Mouse (Mus musculus): ENCODE results near the gene Zfp385b. TPM values are rescaled to one million over a fixed set of nuclear protein-coding genes. Genes with fewer than 3 reads are reported as not detected.
"Not testable (repeated sequence)": the region's sequence is repeated elsewhere in the genome, so short reads cannot be mapped to it uniquely, and the experiment has no call there.

The Zfp385b gene
- polyA plus RNA-seq, 1 experiment from 2014 or later = 5.9 TPM

DNA sequence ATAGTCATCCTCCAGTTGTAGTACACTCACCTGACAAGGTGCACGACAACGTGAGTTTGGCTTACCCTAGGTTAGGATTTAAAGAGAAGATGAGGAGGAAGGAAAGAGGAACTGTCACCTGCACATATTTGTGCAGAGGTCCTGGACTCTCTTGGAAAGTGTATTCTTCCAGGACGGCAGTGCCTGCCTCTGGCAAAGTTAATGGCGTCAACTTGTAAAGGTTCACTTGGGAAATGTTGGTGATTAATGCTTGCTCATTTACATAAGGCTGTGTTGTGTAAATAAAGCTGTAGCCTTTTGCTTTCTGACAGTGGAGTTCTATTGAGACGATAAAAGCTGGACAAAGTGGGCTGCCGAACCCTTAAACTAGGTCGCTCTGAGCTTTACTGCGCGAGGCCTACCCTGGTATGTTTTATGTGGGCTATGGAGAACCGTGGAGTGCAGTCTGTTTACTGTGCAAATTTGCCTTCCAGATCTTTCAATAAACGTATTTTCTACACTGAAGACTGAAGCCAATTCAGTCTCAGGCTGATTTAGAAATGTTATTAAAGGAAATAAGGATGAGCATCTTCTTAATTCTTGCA lies 347.1 kb downstream of the Zfp385b start:
- ATAC-seq (ENCODE audit: insufficient read depth, low FRiP score, low read depth) = no peak
- H3K36me3 ChIP-seq = no peaks in the 10 kb centered on the region
- H3K4me2 ChIP-seq = no peak overlapping the region
- no peaks in the 10 kb centered on the region for H3K9me3 ChIP-seq
- no peak overlapping the region for H3K27ac ChIP-seq
- no peak overlapping the region for H3K4me3 ChIP-seq (replicated peaks)
- H3K27me3 ChIP-seq (replicated peaks) = no peaks in the 10 kb centered on the region
- H3K4me1 ChIP-seq = no peaks in the 10 kb centered on the region
- WGBS = 65% methylated on average over 11 of the region's 11 CpGs
- no peak overlapping the region for H3K9ac ChIP-seq

DNA sequence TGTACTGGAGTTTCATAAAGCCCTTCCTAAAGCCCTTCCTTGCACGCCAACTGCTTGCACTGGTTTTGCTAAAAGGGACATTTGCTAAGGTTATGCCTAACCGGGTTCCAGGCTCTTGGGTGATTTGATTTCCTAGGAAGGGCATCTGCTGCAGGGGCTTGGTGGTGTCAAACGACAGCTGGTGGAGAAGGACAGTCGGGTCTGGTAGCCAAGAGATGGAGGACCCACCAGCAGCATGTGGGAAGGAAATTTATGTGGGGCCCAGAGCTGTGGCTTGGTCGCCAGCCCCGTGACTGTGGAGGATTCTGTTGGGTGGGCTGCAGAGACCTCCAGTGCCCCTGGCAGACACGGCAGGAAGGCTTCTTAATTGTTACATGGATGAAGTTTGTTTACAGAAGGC lies 348.7 kb downstream of the Zfp385b start:
- no peak overlapping the region for H3K4me2 ChIP-seq
- ATAC-seq (ENCODE audit: insufficient read depth, low FRiP score, low read depth) = no peak

DNA sequence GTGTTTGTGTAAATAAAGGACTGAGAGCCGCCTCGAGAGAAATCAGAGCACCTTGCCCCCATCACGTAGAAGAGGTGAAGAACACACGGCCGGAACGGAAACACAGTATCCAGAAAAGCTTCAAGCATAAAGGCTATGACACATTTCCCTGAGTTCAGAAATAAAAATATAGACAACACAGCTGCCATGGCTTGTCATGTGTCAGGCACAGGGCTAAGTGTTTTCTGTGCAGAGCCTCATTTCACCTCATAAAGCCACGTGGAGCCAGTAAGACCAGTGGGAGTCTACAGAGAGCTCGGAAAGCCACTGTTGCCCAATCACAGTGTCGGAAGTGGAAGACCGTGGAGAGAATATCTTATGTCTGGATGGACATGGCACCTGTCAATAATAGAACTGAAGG lies 358.0 kb downstream of the Zfp385b start:
- Histone ChIP-seq H3K4me2 (no peak overlapping the region), H3K4me3 (replicated peaks) (no peak overlapping the region), H3K4me1 (no peaks in the 10 kb centered on the region), H3K9ac (no peak overlapping the region), H3K27ac (no peak overlapping the region), H3K9me3 (no peaks in the 10 kb centered on the region), H3K27me3 (replicated peaks) (no peaks in the 10 kb centered on the region), H3K36me3 (no peaks in the 10 kb centered on the region)
- ATAC-seq (ENCODE audit: insufficient read depth, low FRiP score, low read depth) = no peak
- WGBS = 86% methylated on average over 10 of the region's 10 CpGs

More for the DNA sequence above, 348.7 kb downstream of the Zfp385b start:
- H3K4me3 ChIP-seq (replicated peaks) = no peak overlapping the region
- H3K27ac ChIP-seq = no peak overlapping the region
- H3K27me3 ChIP-seq (replicated peaks) = no peaks in the 10 kb centered on the region
- no peaks in the 10 kb centered on the region for H3K4me1 ChIP-seq
- no peak overlapping the region for H3K9ac ChIP-seq
- 61% methylated on average over 7 of the region's 7 CpGs for WGBS
- no peaks in the 10 kb centered on the region for H3K36me3 ChIP-seq
- no peaks in the 10 kb centered on the region for H3K9me3 ChIP-seq

DNA sequence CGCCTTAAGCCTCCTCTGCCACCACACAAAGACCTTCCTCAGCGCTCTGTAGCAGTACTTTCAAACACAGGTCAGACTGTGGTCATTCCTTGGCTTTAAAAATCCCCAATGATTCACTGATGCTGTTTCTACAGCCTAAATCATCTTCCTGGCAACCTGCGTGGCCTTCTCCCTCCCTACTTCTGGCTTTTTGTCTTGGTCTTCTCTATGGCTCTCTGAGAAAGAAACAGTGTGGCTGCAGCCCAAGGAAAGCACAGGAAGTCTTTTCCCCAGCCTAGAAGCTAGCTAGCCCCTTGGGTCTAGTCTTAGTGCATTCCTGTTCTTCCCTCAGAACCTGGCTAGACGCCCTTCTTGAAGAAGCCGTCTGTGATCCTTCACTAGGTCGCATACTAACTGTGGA lies 359.4 kb downstream of the Zfp385b start:
- no peak overlapping the region for H3K4me2 ChIP-seq
- H3K4me1 ChIP-seq = no peaks in the 10 kb centered on the region
- no peaks in the 10 kb centered on the region for H3K27me3 ChIP-seq (replicated peaks)
- no peak overlapping the region for H3K27ac ChIP-seq
- H3K9me3 ChIP-seq = no peaks in the 10 kb centered on the region
- no peak overlapping the region for H3K4me3 ChIP-seq (replicated peaks)
- H3K36me3 ChIP-seq = no peaks in the 10 kb centered on the region
- no peak for ATAC-seq (ENCODE audit: insufficient read depth, low FRiP score, low read depth)
- WGBS = 83% methylated on average over 6 of the region's 6 CpGs
- no peak overlapping the region for H3K9ac ChIP-seq

DNA sequence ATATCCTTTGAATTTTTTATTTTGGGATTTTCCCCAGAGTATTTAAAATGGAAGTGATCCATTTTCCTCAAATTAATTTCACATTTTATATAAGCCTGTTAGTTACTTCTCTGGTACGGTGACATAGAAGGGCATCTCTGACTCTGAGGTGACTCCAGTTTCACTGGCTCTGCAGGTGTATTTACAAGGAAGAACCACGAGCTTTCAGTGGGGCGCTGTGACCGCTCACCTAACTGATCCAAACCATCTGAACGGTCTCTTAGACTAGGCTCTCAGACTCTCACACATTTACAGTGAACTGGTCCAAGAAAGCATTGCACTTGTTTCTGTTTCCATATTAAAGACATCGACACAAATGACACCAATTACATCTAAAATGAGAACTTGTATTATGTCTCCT lies 361.0 kb downstream of the Zfp385b start:
- no peak overlapping the region for H3K4me2 ChIP-seq
- no peaks in the 10 kb centered on the region for H3K9me3 ChIP-seq
- 86% methylated on average over 6 of the region's 6 CpGs for WGBS
- no peak overlapping the region for H3K4me3 ChIP-seq (replicated peaks)
- H3K36me3 ChIP-seq = no peaks in the 10 kb centered on the region
- H3K27ac ChIP-seq = no peak overlapping the region
- no peak overlapping the region for H3K9ac ChIP-seq
- no peak for ATAC-seq (ENCODE audit: insufficient read depth, low FRiP score, low read depth)
- no peaks in the 10 kb centered on the region for H3K4me1 ChIP-seq
- H3K27me3 ChIP-seq (replicated peaks) = no peaks in the 10 kb centered on the region

DNA sequence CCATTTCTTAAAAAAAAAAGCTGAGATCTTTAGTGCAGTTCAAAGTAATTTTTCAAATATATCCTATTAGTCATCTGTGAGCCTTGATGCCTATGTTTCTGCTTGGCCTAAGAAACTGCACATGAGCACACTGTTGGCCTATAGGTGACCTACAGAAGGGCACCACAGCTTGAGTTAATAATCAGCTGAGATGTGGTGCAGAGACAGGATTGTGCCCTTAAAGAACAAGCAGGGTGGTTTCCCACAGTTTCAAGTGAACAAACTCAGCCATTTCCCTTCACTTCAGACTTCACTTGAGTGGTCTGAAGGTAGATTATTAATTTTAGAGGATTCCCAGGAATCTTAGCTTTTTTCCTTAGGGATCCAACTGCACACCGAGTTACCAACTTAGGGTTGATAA lies 362.3 kb downstream of the Zfp385b start:
- H3K27me3 ChIP-seq (replicated peaks) = no peaks in the 10 kb centered on the region
- no peak overlapping the region for H3K9ac ChIP-seq
- H3K4me1 ChIP-seq = no peaks in the 10 kb centered on the region
- H3K36me3 ChIP-seq = no peaks in the 10 kb centered on the region
- H3K9me3 ChIP-seq = no peaks in the 10 kb centered on the region
- no peak overlapping the region for H3K27ac ChIP-seq
- ATAC-seq (ENCODE audit: insufficient read depth, low FRiP score, low read depth) = no peak
- no peak overlapping the region for H3K4me3 ChIP-seq (replicated peaks)
- H3K4me2 ChIP-seq = no peak overlapping the region
- WGBS = 33% methylated on average over 1 of the region's 1 CpGs

DNA sequence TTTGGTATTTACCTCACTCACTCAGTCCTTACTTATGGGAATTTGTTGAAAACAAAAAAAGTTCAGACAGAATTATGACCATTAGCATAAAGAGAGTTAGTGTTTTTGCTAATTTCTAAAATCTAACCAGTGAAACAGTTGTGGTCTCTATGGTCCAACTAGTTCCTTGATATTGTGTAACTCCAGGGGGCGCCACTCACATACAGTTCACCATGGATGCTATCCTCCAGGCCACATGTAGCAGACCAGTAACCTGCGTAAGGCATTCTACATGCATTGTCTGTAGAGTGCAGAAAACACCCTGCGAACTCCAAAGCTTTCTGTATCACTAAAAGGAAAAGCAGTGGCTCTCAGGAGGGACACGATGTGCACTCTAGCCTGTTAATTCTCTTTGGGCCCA lies 362.8 kb downstream of the Zfp385b start:
- Histone ChIP-seq H3K4me3 (replicated peaks) (no peak overlapping the region), H3K27ac (no peak overlapping the region), H3K36me3 (no peaks in the 10 kb centered on the region), H3K9me3 (no peaks in the 10 kb centered on the region), H3K27me3 (replicated peaks) (no peaks in the 10 kb centered on the region), H3K9ac (no peak overlapping the region), H3K4me1 (no peaks in the 10 kb centered on the region), H3K4me2 (no peak overlapping the region)
- WGBS = 44% methylated on average over 4 of the region's 4 CpGs
- no peak for ATAC-seq (ENCODE audit: insufficient read depth, low FRiP score, low read depth)

DNA sequence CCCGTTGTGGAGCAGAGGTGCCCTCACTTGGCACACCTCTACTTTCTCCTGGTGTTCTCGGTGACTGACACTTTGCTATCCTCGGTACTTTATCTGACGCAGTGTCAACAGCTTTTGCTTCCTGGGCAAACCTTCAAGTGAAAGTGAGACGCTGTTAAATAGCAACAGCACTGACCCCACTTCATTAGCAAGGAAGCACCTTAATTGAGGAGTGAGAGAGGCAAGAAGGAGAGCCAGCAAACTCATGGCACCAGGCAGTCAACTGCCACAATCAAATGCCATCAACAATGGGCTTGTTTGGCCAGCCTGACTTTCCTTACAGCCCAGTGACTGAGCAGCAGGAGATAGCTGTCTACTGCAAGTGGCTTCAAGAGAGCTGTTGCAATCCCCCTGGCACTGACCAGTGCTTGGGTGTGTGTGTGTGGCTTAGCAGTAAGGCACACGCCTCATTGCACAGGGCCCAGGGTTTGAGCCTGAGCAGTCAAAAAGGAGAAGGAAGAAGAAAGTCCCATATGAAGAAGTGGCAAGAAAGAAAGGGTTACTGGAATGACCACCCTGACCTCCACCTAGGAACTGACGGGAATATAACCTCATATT lies 365.0 kb downstream of the Zfp385b start:
- Histone ChIP-seq H3K27me3 (replicated peaks) (no peaks in the 10 kb centered on the region), H3K36me3 (no peaks in the 10 kb centered on the region), H3K27ac (no peak overlapping the region), H3K4me3 (replicated peaks) (no peak overlapping the region), H3K9me3 (no peaks in the 10 kb centered on the region), H3K4me1 (no peaks in the 10 kb centered on the region), H3K9ac (no peak overlapping the region), H3K4me2 (no peak overlapping the region)
- ATAC-seq (ENCODE audit: insufficient read depth, low FRiP score, low read depth) = no peak
- 54% methylated on average over 7 of the region's 7 CpGs for WGBS

DNA sequence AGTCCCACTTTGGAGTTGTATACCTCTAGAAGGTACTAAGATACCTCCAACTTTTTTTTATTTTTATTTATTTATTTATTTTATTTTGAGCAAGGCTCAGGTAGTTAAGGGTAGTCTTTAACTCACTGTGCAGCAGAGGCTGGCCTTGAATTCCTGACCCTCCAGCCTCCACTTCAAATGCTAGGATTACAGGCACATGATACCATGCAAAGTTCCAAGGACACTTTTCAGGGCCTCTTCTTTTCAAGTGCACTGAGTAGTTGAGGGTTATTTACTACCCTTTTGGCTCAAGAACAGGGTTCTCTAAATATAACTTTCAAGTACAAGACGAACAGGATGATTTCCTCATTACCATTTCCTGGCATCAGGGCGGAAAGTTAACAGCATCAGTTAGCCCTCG lies 365.7 kb downstream of the Zfp385b start:
- 49% methylated on average over 3 of the region's 3 CpGs for WGBS
- Histone ChIP-seq H3K27me3 (replicated peaks) (no peaks in the 10 kb centered on the region), H3K4me2 (no peak overlapping the region), H3K9me3 (no peaks in the 10 kb centered on the region), H3K4me3 (replicated peaks) (no peak overlapping the region), H3K9ac (no peak overlapping the region), H3K36me3 (no peaks in the 10 kb centered on the region), H3K27ac (no peak overlapping the region), H3K4me1 (no peaks in the 10 kb centered on the region)
- ATAC-seq (ENCODE audit: insufficient read depth, low FRiP score, low read depth) = no peak

DNA sequence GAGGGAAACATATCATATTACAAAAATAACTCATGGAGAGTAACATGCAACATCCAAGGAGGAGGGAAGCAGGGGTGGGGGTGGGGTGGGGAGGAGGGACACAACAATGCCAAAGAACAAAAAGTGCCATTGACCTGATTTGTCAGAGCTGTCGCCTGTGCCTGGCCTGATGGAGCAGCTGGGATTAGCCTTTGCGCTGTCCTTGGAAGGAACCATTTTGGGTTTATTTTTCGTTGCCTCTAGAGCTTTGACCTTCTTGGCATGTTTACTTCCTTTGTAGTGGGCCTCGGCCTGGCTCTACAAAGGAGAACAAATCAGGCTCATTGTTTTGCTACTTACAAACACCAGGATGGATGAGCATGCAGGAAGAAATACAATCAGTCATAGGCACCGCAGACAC lies 369.4 kb downstream of the Zfp385b start:
- not testable (repeated sequence) for H3K9me3 ChIP-seq; ATAC-seq (ENCODE audit: insufficient read depth, low FRiP score, low read depth); H3K36me3 ChIP-seq; H3K4me1 ChIP-seq; H3K27ac ChIP-seq; H3K4me3 ChIP-seq (replicated peaks); H3K9ac ChIP-seq; H3K27me3 ChIP-seq (replicated peaks); H3K4me2 ChIP-seq
- WGBS = 48% methylated on average over 5 of the region's 5 CpGs

DNA sequence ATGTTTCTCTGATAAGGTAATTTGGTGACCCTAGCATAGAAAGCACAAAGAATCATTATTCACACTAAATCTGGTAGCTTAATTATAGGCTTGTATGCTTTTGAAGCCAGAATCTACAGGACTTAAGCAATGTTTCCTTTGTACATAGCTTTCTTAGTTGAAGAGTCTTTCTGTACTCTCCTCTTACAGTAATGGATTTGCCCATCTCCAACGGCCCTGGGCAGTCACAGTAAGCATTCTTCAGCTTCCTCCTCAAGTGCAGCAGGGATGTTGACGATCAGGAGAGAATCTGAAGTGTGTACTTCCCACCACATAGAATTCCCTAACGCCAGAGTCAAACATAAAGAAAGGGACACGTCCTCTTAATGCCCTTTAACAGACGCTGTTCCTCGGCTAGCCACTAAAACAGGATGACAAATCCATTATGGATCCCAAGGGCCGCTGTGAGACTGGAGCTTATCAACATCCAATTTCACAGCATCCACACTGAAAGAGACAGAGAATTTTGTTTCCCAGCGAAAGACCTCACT lies 370.4 kb downstream of the Zfp385b start:
- ATAC-seq (ENCODE audit: insufficient read depth, low FRiP score, low read depth) = no peak
- Histone ChIP-seq H3K27me3 (replicated peaks) (no peaks in the 10 kb centered on the region), H3K4me1 (no peaks in the 10 kb centered on the region), H3K27ac (no peak overlapping the region), H3K36me3 (no peaks in the 10 kb centered on the region), H3K4me3 (replicated peaks) (no peak overlapping the region), H3K9ac (no peak overlapping the region), H3K4me2 (no peak overlapping the region), H3K9me3 (no peaks in the 10 kb centered on the region)
- 26% methylated on average over 8 of the region's 8 CpGs for WGBS

DNA sequence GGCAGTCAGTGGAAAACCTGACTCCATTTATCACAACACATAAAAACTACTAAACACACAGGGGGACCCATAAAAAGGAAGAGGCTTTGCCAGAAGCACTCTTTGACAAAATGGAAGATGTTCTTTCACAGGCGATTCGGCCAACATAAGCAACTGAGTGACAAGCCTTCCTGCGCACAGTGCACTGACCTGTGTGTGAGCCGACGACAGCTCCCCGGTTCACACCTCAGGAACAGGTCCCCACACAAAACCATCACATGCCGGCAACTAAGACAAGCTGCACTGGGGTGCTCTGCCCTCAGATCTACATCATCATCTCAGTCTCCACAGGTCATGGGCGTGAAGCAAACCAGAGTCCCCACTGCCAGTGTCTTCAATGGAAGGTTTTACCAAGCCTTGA lies 375.2 kb downstream of the Zfp385b start:
- H3K36me3 ChIP-seq = no peaks in the 10 kb centered on the region
- WGBS = 89% methylated on average over 8 of the region's 8 CpGs
- no peak for ATAC-seq (ENCODE audit: insufficient read depth, low FRiP score, low read depth)
- H3K4me1 ChIP-seq = no peaks in the 10 kb centered on the region
- H3K4me2 ChIP-seq = no peak overlapping the region
- no peak overlapping the region for H3K9ac ChIP-seq
- H3K27me3 ChIP-seq (replicated peaks) = no peaks in the 10 kb centered on the region
- H3K9me3 ChIP-seq = no peaks in the 10 kb centered on the region
- H3K4me3 ChIP-seq (replicated peaks) = no peak overlapping the region
- H3K27ac ChIP-seq = no peak overlapping the region

DNA sequence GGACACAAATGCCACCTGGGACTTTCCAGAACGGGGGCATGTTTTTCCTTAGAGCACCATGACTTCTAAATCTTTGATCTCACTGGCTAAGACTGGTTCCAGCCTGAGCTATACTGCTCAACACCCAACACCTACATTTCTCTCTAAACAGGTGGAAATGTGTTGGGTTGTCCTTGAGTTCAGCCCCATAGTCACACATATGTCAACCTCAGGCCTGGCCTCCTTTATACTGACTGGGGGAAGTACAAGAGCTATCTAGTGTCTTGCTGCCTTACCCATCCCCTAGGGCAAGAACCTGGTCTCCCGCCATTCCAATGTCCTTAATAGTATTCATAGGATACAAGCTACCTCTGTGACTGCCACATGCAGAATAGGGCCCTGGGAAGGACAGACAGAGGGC lies 378.8 kb downstream of the Zfp385b start:
- Histone ChIP-seq H3K4me3 (replicated peaks) (no peak overlapping the region), H3K27ac (no peak overlapping the region), H3K9ac (no peak overlapping the region), H3K36me3 (no peaks in the 10 kb centered on the region), H3K9me3 (no peaks in the 10 kb centered on the region), H3K27me3 (replicated peaks) (no peaks in the 10 kb centered on the region), H3K4me2 (no peak overlapping the region), H3K4me1 (no peaks in the 10 kb centered on the region)
- 79% methylated on average over 2 of the region's 2 CpGs for WGBS
- ATAC-seq (ENCODE audit: insufficient read depth, low FRiP score, low read depth) = no peak
